23 mouse cellular contexts compared by ENCODE assay signal in genomic region chr10:96497482-96497881, GRCm38 (mm10).
DNase-seq lines count a peak whose midpoint lies in the region; ATAC-seq lines count a peak whose summit lies in the region.
"Had no signal": no experiment of that assay in that cellular context is flagged by ENCODE, and none has a peak within 500 bp of the region (broad histone marks: within the 10 kb centered on the region; RNA-seq: fewer than 3 reads in every experiment).

No protein-coding gene starts in this region.

- H3K27me3 ChIP-seq in splenic B cell, adult 2 months (ENCODE audit: control insufficient read depth, insufficient read depth, low read length, poor library complexity, severe bottlenecking), result no peaks in the 10 kb centered on the region
- H3K27me3 ChIP-seq: CH12.LX; embryonic facial prominence, embryonic 15.5 days; heart, embryonic 13.5 days; hindbrain, embryonic 12.5 days; Patski had no signal

- DNase-seq in A20 (ENCODE audit: low read depth, low spot score), result peak; percentile 7
- peak; percentile 48 for DNase-seq in CD4-positive, CD25-positive, alpha-beta regulatory T cell, adult 2 months (ENCODE audit: low read depth, low spot score)
- peak; percentile 29 for DNase-seq in splenic B cell, adult 2 months (ENCODE audit: low read depth, low spot score)
- no peak for DNase-seq in spleen, postnatal 14 days (ENCODE audit: low spot score in 2 of 2)
- DNase-seq in yolk sac, embryonic 10.5 days (ENCODE audit: low spot score), result no peak
- no peak for DNase-seq in testis, postnatal 10 days (ENCODE audit: low spot score)
- DNase-seq: adrenal gland, adult 2 months; adrenal gland, postnatal 36 days; cerebellum, adult 8-10 months; cerebellum, postnatal 14 days; embryo, embryonic 11 days; gastrocnemius, adult 2 months; gastrocnemius, postnatal 25 days; heart, postnatal 4 days had no signal

- H3K36me3 ChIP-seq in splenic B cell, adult 2 months (ENCODE audit: control insufficient read depth, insufficient read depth, low read length, poor library complexity, severe bottlenecking), result no peaks in the 10 kb centered on the region
- H3K36me3 ChIP-seq: embryonic facial prominence, embryonic 15.5 days; forebrain, embryonic 10.5 days; heart, embryonic 13.5 days; hindbrain, embryonic 12.5 days had no signal

- peak; percentile 63 for ATAC-seq in inflammation-experienced regulatory T-cells, adult 6 months
- ATAC-seq: forebrain, embryonic 14.5 days; hindbrain, embryonic 16.5 days; Patski had no signal

Comparison
In these comparisons a context has a peak if more than half of its experiments do, and no peak if none do; other contexts are left out.
1. DNase-seq: peak in A20 (single experiment), CD4-positive, CD25-positive, alpha-beta regulatory T cell, adult 2 months (single experiment) and splenic B cell, adult 2 months (single experiment); none in spleen, postnatal 14 days (0 of 2), yolk sac, embryonic 10.5 days (single experiment) and testis, postnatal 10 days (single experiment).